Mouse (Mus musculus): ENCODE data around the gene Adamts18. TPM values are rescaled to one million over a fixed set of nuclear protein-coding genes. Genes with fewer than 3 reads are reported as not detected.

The Adamts18 gene
- polyA plus RNA-seq, 1 experiment: not detected

DNA sequence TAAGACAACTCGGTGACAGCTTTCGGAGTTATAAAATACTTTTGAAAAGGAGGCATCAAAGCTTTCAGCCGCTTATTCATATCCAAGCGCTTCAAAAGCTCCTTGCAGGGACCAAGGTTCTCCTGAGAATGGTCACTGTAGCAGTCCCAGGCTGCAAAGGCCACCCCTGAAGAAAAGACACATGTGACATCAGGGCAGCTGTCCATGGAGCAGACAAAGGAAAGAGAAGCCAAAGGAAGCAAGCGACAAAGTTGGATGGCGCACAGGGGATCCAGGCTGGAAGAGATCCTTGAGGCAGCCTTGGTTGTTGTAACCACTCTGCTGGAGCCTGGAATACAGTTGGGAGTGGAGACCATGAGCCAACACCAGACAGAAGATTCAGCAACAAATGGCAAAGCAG lies 10.3 kb downstream of the Adamts18 start:
- no peak for TF ChIP-seq USF1 (IDR thresholded peaks at IDR 0.05; ENCODE audit: low read depth)
- TF ChIP-seq CEBPB (IDR thresholded peaks at IDR 0.05; ENCODE audit: low read depth): no peak
- TF ChIP-seq FOSL1 (IDR thresholded peaks at IDR 0.05; ENCODE audit: insufficient read depth, low read length, poor library complexity, severe bottlenecking): no peak
- TF ChIP-seq MAX (IDR thresholded peaks at IDR 0.05): no peak
- TF ChIP-seq MYOG (IDR thresholded peaks at IDR 0.05; ENCODE audit: control insufficient read depth, extremely low read depth, insufficient read length): no peak
- no peak for TF ChIP-seq CTCF (IDR thresholded peaks at IDR 0.05; ENCODE audit: control insufficient read depth, insufficient read depth, insufficient read length)
- TF ChIP-seq MYOD1 (IDR thresholded peaks at IDR 0.05; ENCODE audit: control insufficient read depth, insufficient read length, low read depth): no peak
- Histone ChIP-seq H3K4me3 (ENCODE audit: insufficient read depth, poor library complexity, severe bottlenecking) (no peak overlapping the region), H3K79me3 (ENCODE audit: low read depth) (no peaks in the 10 kb centered on the region), H3ac (ENCODE audit: control insufficient read depth, insufficient read length, low read depth) (no peak overlapping the region), H3K79me2 (ENCODE audit: control insufficient read depth, insufficient read depth) (no peaks in the 10 kb centered on the region), H3K36me3 (ENCODE audit: control insufficient read depth, insufficient read depth) (no peaks in the 10 kb centered on the region), H3K27me3 (ENCODE audit: control insufficient read depth, insufficient read depth, insufficient read length) (no peaks in the 10 kb centered on the region)

GRCm38 (mm10) chr8:113837570-113837915 lies 11.0 kb downstream of the Adamts18 start:
- H3K4me3 ChIP-seq (ENCODE audit: insufficient read depth, poor library complexity, severe bottlenecking): no peak overlapping the region
- no peaks in the 10 kb centered on the region for H3K36me3 ChIP-seq (ENCODE audit: control insufficient read depth, insufficient read depth)
- H3K27me3 ChIP-seq (ENCODE audit: control insufficient read depth, insufficient read depth, insufficient read length): no peaks in the 10 kb centered on the region
- no peaks in the 10 kb centered on the region for H3K79me2 ChIP-seq (ENCODE audit: control insufficient read depth, insufficient read depth)
- TF ChIP-seq CEBPB (IDR thresholded peaks at IDR 0.05; ENCODE audit: low read depth) (no peak), MYOG (IDR thresholded peaks at IDR 0.05; ENCODE audit: control insufficient read depth, extremely low read depth, insufficient read length) (no peak), MAX (IDR thresholded peaks at IDR 0.05) (no peak), MYOD1 (IDR thresholded peaks at IDR 0.05; ENCODE audit: control insufficient read depth, insufficient read length, low read depth) (no peak), USF1 (IDR thresholded peaks at IDR 0.05; ENCODE audit: low read depth) (no peak), FOSL1 (IDR thresholded peaks at IDR 0.05; ENCODE audit: insufficient read depth, low read length, poor library complexity, severe bottlenecking) (no peak), CTCF (IDR thresholded peaks at IDR 0.05; ENCODE audit: control insufficient read depth, insufficient read depth, insufficient read length) (no peak)
- H3K79me3 ChIP-seq (ENCODE audit: low read depth): no peaks in the 10 kb centered on the region
- H3ac ChIP-seq (ENCODE audit: control insufficient read depth, insufficient read length, low read depth): no peak overlapping the region

DNA sequence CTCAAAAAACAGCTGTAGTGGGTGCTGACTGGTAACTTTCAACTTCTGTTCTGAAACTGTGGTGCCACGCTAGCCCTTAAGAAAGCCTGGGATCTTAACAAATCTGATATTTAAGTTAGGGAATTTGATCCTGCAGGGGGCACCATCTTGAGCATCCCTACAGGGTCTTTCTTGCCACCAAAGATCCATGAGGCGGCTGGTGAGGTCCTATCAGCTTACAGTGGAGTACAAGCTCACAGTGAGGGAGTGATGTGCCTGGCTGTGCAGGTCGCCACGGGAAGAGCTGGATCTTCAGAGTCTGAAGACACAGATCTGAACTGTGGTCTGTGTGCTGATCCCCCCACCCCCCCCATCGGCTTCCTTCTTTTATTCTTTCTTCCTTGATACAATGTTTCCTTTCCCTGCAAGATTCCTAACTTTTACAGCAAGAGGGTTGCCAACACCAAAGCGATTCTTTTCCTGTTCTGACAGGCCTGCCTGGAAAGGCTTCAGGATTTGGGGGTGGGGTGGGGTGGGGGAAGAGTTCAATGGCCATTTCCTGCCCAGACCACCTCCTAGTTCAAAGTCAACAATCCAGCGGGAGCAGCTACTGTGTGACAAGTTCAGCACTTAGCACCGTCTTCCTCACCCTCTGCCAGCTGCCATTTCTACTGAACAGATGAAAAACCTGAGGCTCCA lies 11.5 kb downstream of the Adamts18 start:
- Histone ChIP-seq H3K79me2 (ENCODE audit: control insufficient read depth, insufficient read depth) (no peaks in the 10 kb centered on the region), H3K4me3 (ENCODE audit: insufficient read depth, poor library complexity, severe bottlenecking) (no peak overlapping the region), H3K79me3 (ENCODE audit: low read depth) (no peaks in the 10 kb centered on the region), H3K36me3 (ENCODE audit: control insufficient read depth, insufficient read depth) (no peaks in the 10 kb centered on the region), H3ac (ENCODE audit: control insufficient read depth, insufficient read length, low read depth) (no peak overlapping the region), H3K27me3 (ENCODE audit: control insufficient read depth, insufficient read depth, insufficient read length) (no peaks in the 10 kb centered on the region)
- TF ChIP-seq CTCF (IDR thresholded peaks at IDR 0.05; ENCODE audit: control insufficient read depth, insufficient read depth, insufficient read length): no peak
- no peak for TF ChIP-seq USF1 (IDR thresholded peaks at IDR 0.05; ENCODE audit: low read depth)
- TF ChIP-seq CEBPB (IDR thresholded peaks at IDR 0.05; ENCODE audit: low read depth): no peak
- no peak for TF ChIP-seq MAX (IDR thresholded peaks at IDR 0.05)
- no peak for TF ChIP-seq MYOD1 (IDR thresholded peaks at IDR 0.05; ENCODE audit: control insufficient read depth, insufficient read length, low read depth)
- no peak for TF ChIP-seq FOSL1 (IDR thresholded peaks at IDR 0.05; ENCODE audit: insufficient read depth, low read length, poor library complexity, severe bottlenecking)
- no peak for TF ChIP-seq MYOG (IDR thresholded peaks at IDR 0.05; ENCODE audit: control insufficient read depth, extremely low read depth, insufficient read length)

- Histone ChIP-seq H3K79me3 (ENCODE audit: low read depth) (no peaks in the 10 kb centered on the region), H3ac (ENCODE audit: control insufficient read depth, insufficient read length, low read depth) (no peak overlapping the region), H3K79me2 (ENCODE audit: control insufficient read depth, insufficient read depth) (no peaks in the 10 kb centered on the region), H3K4me3 (ENCODE audit: insufficient read depth, poor library complexity, severe bottlenecking) (no peak overlapping the region), H3K36me3 (ENCODE audit: control insufficient read depth, insufficient read depth) (no peaks in the 10 kb centered on the region), H3K27me3 (ENCODE audit: control insufficient read depth, insufficient read depth, insufficient read length) (no peaks in the 10 kb centered on the region)
- TF ChIP-seq CTCF (IDR thresholded peaks at IDR 0.05; ENCODE audit: control insufficient read depth, insufficient read depth, insufficient read length): no peak
- TF ChIP-seq CEBPB (IDR thresholded peaks at IDR 0.05; ENCODE audit: low read depth): no peak
- no peak for TF ChIP-seq USF1 (IDR thresholded peaks at IDR 0.05; ENCODE audit: low read depth)
- no peak for TF ChIP-seq MAX (IDR thresholded peaks at IDR 0.05)
- TF ChIP-seq MYOG (IDR thresholded peaks at IDR 0.05; ENCODE audit: control insufficient read depth, extremely low read depth, insufficient read length): no peak
- no peak for TF ChIP-seq MYOD1 (IDR thresholded peaks at IDR 0.05; ENCODE audit: control insufficient read depth, insufficient read length, low read depth)
- no peak for TF ChIP-seq FOSL1 (IDR thresholded peaks at IDR 0.05; ENCODE audit: insufficient read depth, low read length, poor library complexity, severe bottlenecking)
These were observed 14.9 kb downstream of the Adamts18 start for GRCm38 (mm10) chr8:113833644-113834043.

GRCm38 (mm10) chr8:113827270-113827669 lies 21.3 kb downstream of the Adamts18 start:
- TF ChIP-seq MYOG (IDR thresholded peaks at IDR 0.05; ENCODE audit: control insufficient read depth, extremely low read depth, insufficient read length): no peak
- TF ChIP-seq MAX (IDR thresholded peaks at IDR 0.05): no peak
- no peak for TF ChIP-seq CTCF (IDR thresholded peaks at IDR 0.05; ENCODE audit: control insufficient read depth, insufficient read depth, insufficient read length)
- TF ChIP-seq MYOD1 (IDR thresholded peaks at IDR 0.05; ENCODE audit: control insufficient read depth, insufficient read length, low read depth): no peak
- TF ChIP-seq FOSL1 (IDR thresholded peaks at IDR 0.05; ENCODE audit: insufficient read depth, low read length, poor library complexity, severe bottlenecking): no peak
- no peak for TF ChIP-seq CEBPB (IDR thresholded peaks at IDR 0.05; ENCODE audit: low read depth)
- no peak for TF ChIP-seq USF1 (IDR thresholded peaks at IDR 0.05; ENCODE audit: low read depth)
- Histone ChIP-seq H3ac (ENCODE audit: control insufficient read depth, insufficient read length, low read depth) (no peak overlapping the region), H3K79me2 (ENCODE audit: control insufficient read depth, insufficient read depth) (no peaks in the 10 kb centered on the region), H3K4me3 (ENCODE audit: insufficient read depth, poor library complexity, severe bottlenecking) (no peak overlapping the region), H3K79me3 (ENCODE audit: low read depth) (no peaks in the 10 kb centered on the region), H3K36me3 (ENCODE audit: control insufficient read depth, insufficient read depth) (no peaks in the 10 kb centered on the region), H3K27me3 (ENCODE audit: control insufficient read depth, insufficient read depth, insufficient read length) (no peaks in the 10 kb centered on the region)
